Mouse (Mus musculus) midbrain, embryonic 14.5 days (tissue): ENCODE measurements around the gene Osbpl3. TPM values are rescaled to one million over a fixed set of nuclear protein-coding genes. Genes with fewer than 3 reads are reported as not detected.

Experiments used
- ATAC-seq: fragments of 200-750 bp; cut with Nextera tagmentation; 2 replicates; pipeline ENCODE4 v1.8.0; 2017; ENCODE audit warnings: moderate number of reproducible peaks, moderate library complexity; ENCODE audit not compliant: low FRiP score, low TSS enrichment
- DNase-seq: peaks from one replicate; pipeline ENCODE4 v3.0.0-alpha.2; 2015
- H3K27ac ChIP-seq: fragments of 300-500 bp; sonication (generic); replicated peaks from 2 replicates; pipeline ENCODE4 v1.5.1; 2014; ENCODE audit warnings: mild to moderate bottlenecking, low read depth, low read length, moderate library complexity
- H3K27me3 ChIP-seq: fragments of 300-500 bp; sonication (generic); 2 replicates; pipeline ENCODE4 v1.6.1; 2014; ENCODE audit warnings: low read length, control low read depth, mixed read lengths; ENCODE audit not compliant: control insufficient read depth, insufficient read depth
- H3K36me3 ChIP-seq: fragments of 300-500 bp; sonication (generic); 2 replicates; pipeline ENCODE4 v1.6.1; 2014; ENCODE audit warnings: low read length, control low read depth; ENCODE audit not compliant: control insufficient read depth, insufficient read depth
- H3K4me1 ChIP-seq: fragments of 300-500 bp; sonication (generic); 2 replicates; pipeline ENCODE4 v1.6.1; 2014; ENCODE audit warnings: mild to moderate bottlenecking, antibody characterized with exemption, low read length, control low read depth; ENCODE audit not compliant: control insufficient read depth, insufficient read depth
- H3K4me2 ChIP-seq: fragments of 300-500 bp; sonication (generic); 2 replicates; pipeline ENCODE4 v1.6.1; 2014; ENCODE audit warnings: mild to moderate bottlenecking, low read length, moderate library complexity
- H3K4me3 ChIP-seq: fragments of 300-500 bp; sonication (generic); replicated peaks from 2 replicates; pipeline ENCODE4 v1.5.1; 2014; ENCODE audit warnings: low read depth, low read length
- H3K9ac ChIP-seq: fragments of 300-500 bp; sonication (generic); replicated peaks from 2 replicates; pipeline ENCODE4 v1.6.1; 2014; ENCODE audit warnings: mild to moderate bottlenecking, low read length, moderate library complexity
- H3K9me3 ChIP-seq: fragments of 300-500 bp; sonication (generic); 2 replicates; pipeline ENCODE4 v1.6.1; 2016; ENCODE audit warnings: low read length, control low read depth, mixed read lengths; ENCODE audit not compliant: control insufficient read depth
- WGBS: fragments of 180-500 bp; shearing (Covaris S2); extraction: QIAGEN DNeasy Blood & Tissue Kit; methylation state at CpG from one replicate; pipeline ENCODE4 v1.1.7; 2014; 5-methylcytosine and 5-hydroxymethylcytosine counted together
- polyA plus RNA-seq: library from polyadenylated mRNA; unstranded; fragments of >200 nt; fragmentation: Nextera tagmentation; extraction: Ambion mirVana; gene quantifications from 2 replicates; pipeline ENCODE4 v1.2.1, GENCODE M21; 2014

Osbpl3 gene
- polyA plus RNA-seq, 1 experiment from 2014 or later = 5.5 TPM

DNA sequence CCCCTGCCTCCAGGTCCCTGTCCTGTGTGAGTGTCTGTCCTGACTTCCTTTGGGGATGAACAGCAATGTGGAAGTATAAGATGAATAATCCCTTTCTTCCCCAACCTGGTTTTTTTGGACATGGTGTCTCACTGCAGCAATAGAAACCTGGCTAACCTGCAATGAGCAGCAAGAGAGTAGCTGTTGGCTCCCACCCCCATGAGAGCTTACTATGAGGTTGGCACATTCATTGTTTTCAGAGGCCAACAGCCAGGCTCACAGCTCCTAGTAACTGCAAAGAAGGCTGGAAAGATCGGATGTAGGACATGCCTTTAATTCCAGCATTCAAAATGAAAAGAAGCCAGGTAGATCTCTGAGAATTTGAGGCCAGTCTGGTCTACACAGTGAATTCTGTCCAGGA, 182.6 kb downstream of the Osbpl3 start:
- no peak overlapping the region for H3K27ac ChIP-seq
- no peaks in the 10 kb centered on the region for H3K4me1 ChIP-seq
- WGBS = 74% methylated on average over 1 of the region's 1 CpGs
- DNase-seq = no peak
- H3K9me3 ChIP-seq = no peaks in the 10 kb centered on the region
- H3K27me3 ChIP-seq = no peaks in the 10 kb centered on the region
- no peak overlapping the region for H3K4me3 ChIP-seq
- no peak overlapping the region for H3K9ac ChIP-seq
- no peak for ATAC-seq
- no peaks in the 10 kb centered on the region for H3K36me3 ChIP-seq
- no peak overlapping the region for H3K4me2 ChIP-seq

DNA sequence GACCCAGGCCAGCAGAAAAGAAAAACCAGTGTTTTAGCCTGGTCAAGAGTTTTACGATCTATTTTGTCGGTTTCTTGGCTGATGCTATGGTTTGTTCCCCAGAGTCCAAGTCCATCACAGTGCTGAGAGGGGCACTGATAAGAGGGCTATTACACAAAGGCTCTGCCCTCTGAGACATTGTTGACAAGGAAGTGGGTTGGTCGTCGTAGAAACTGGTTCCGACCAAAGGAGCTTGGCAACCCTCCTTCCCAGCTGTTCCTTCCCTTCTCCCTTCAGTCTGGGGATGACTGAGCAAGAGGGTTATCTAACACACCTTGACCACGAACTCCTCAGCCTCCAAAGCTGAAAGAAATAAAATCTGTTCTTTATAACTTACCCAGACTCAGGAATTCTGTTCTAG, 192.3 kb downstream of the Osbpl3 start, which contains the start of gene Gsdme:
Gene Gsdme (minus strand): TSS at position 193 of the 400 bp plus-strand sequence.
- DNase-seq (no peak), ATAC-seq (no peak)
- Histone ChIP-seq H3K27me3 (no peaks in the 10 kb centered on the region), H3K4me1 (peaks cover 20% of the 10 kb centered on the region), H3K9me3 (no peaks in the 10 kb centered on the region), H3K4me2 (no peak within 1 kb of the TSS), H3K4me3 (no peak within 1 kb of the TSS), H3K9ac (no peak within 1 kb of the TSS), H3K27ac (no peak within 1 kb of the TSS), H3K36me3 (no peaks in the 10 kb centered on the region)
- 87% methylated on average over 6 of the region's 6 CpGs for WGBS

DNA sequence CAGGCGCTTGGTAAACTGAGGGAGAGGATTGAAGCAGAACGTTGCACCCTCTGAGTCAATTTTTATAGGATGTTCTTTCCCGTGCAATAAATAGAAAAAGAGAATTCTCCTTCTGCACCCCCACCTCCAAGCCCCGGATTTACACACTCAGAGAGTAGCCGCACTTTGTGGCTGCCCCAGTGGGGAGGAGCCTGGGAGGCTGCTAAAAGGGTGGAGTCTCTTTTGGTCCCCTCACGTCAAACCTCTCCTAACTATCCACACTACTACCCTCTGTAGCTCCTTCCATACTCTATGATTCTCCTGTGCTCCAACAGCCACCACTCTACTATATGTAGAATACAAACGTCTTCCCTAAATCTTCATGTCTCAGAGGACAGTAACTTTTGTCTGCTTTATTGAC, 193.7 kb downstream of the Osbpl3 start:
- Histone ChIP-seq H3K27ac (peak overlapping the region; percentile 86; the same call in 1 of the 2 replicates), H3K9ac (peak overlapping the region; percentile 82), H3K36me3 (no peaks in the 10 kb centered on the region), H3K27me3 (no peaks in the 10 kb centered on the region), H3K4me2 (peak overlapping the region; percentile 78), H3K9me3 (no peaks in the 10 kb centered on the region), H3K4me3 (peak overlapping the region; percentile 51), H3K4me1 (peaks cover 20% of the 10 kb centered on the region)
- 23% methylated on average over 7 of the region's 7 CpGs for WGBS
- ATAC-seq (no peak), DNase-seq (no peak)

DNA sequence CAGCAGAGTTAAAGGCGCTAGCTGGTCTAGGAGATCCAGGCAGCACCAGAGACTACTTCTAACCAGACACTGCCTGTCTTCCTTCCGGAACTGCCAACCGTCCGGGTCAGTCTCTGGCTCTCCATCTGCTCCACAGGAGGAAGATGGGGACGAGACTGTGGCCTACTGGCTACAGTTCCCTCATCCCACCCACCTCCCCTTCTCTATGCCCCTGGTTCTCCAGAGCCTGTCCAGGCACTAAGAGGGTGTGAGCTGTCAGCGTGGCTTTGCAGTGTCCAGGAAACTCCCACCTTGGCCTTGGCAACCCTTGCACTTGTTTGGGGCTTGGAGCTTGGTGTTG, 194.1 kb downstream of the Osbpl3 start:
- peaks cover 20% of the 10 kb centered on the region for H3K4me1 ChIP-seq
- H3K27ac ChIP-seq = peak overlapping the region; percentile 86
- H3K4me3 ChIP-seq = peak overlapping the region; percentile 51
- no peak for DNase-seq
- H3K4me2 ChIP-seq = peak overlapping the region; percentile 78
- 2% methylated on average over 6 of the region's 6 CpGs for WGBS
- H3K9ac ChIP-seq = peak overlapping the region; percentile 82
- no peaks in the 10 kb centered on the region for H3K27me3 ChIP-seq
- no peaks in the 10 kb centered on the region for H3K9me3 ChIP-seq
- H3K36me3 ChIP-seq = no peaks in the 10 kb centered on the region
- ATAC-seq = no peak

DNA sequence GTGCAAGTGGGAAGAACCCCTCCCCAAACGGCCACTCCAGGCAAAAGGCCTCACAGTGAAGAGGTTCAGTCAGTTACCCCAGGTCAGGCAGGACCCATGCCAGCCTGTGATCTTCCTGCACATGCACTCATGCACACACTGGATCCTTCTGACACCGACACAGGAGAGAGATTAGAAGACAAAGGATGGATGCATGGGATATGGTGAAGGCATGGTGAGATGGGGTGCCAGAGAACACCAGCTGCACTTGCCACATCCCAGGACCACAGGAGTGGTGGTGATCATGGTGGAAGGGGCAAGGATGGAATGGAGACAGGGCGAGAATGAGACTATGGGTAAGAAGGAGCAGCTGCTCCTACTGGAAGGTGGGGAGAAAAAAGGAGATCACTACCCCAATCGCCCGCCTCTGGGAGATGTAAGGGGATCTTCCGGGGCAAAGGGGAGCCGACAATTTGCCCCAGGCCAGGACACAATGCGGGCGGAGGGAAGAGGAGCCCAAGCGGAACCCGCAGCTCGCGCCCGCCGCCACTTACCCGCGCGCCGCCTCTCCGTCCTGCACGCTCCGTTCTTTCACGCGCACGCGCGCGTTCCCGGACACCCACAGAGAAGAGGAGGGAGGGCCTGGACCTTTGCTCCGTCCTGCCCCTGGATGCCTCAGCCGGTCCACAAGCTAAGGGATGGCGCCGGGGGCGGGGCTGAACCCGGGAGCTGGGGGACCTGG, 194.6 kb downstream of the Osbpl3 start:
- 1% methylated on average over 35 of the region's 35 CpGs for WGBS
- Histone ChIP-seq H3K4me1 (peaks cover 20% of the 10 kb centered on the region), H3K27ac (peak overlapping the region; percentile 86), H3K27me3 (no peaks in the 10 kb centered on the region), H3K36me3 (no peaks in the 10 kb centered on the region), H3K4me2 (peak overlapping the region; percentile 78), H3K9me3 (no peaks in the 10 kb centered on the region), H3K4me3 (peak overlapping the region; percentile 51), H3K9ac (peak overlapping the region; percentile 82)
- ATAC-seq (peak; percentile 90), DNase-seq (peak; percentile 93)

DNA sequence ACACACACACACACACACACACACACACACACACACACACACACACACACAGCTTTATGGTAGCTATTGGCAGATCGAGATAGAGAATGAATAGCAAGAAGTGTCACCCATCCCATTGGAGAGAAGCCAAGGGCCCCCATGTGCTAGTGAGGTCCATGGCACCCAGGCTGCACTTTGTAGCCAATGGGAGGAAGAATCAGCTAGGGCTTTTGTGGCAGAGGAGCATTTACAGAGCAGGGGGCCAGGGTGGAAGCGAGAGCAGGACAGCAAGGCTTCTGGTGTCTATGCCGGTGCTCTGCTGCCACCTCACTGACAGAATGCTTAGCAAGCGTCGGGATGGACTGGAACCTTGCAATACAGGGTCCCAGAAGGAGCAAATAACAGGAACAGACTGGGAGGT, 200.6 kb downstream of the Osbpl3 start:
- Histone ChIP-seq H3K27me3 (no peaks in the 10 kb centered on the region), H3K4me1 (peaks cover 6% of the 10 kb centered on the region), H3K4me3 (no peak overlapping the region), H3K36me3 (no peaks in the 10 kb centered on the region), H3K9ac (no peak overlapping the region), H3K27ac (no peak overlapping the region), H3K9me3 (no peaks in the 10 kb centered on the region), H3K4me2 (no peak overlapping the region)
- DNase-seq (no peak), ATAC-seq (no peak)
- WGBS = 79% methylated on average over 5 of the region's 5 CpGs

DNA sequence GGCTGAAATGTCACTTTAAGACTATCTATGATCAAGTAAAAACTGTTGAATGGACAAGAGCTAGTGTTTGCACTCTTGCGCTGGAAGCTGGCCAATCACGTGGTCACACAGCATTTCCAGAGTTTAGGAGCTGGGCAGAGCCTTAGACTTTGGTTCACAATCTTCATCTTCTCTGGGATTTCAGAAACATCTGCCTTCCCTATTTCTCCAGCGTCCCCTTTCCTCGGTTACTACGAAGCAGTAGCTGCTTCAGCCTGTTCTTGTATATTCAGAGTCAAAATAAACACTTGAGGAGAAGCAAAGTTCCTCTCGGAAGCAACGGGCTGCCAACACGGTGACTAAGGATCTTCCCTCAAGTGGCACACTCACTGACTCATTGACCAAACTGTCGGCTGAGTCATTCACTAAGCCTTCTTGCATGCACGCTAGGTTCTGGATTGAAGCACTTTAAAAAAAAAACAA, 201.2 kb downstream of the Osbpl3 start:
- Histone ChIP-seq H3K36me3 (no peaks in the 10 kb centered on the region), H3K27me3 (no peaks in the 10 kb centered on the region), H3K4me1 (no peaks in the 10 kb centered on the region), H3K9me3 (no peaks in the 10 kb centered on the region), H3K4me2 (no peak overlapping the region), H3K27ac (no peak overlapping the region), H3K9ac (no peak overlapping the region), H3K4me3 (no peak overlapping the region)
- ATAC-seq (no peak), DNase-seq (no peak)
- WGBS = 84% methylated on average over 10 of the region's 10 CpGs

DNA sequence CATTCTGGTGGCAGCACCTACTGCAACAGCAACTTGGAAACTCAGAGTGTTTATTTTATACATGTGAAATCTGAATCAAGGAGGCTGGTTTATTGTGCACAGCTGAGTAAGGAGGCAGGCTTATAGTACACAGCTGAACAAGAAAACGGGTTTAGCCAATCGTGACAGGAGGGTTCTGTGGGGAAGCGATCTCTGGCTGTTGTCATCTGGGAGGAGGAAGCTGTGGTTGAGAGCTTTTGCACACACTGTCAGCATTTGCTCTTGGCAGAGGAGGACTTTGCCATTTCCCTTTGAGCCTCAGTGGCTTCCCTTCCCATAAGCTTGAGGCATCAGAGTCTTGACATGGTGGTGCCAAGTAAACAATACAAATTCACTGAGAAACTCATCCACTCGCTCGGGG, 203.3 kb downstream of the Osbpl3 start:
- no peak for ATAC-seq

DNA sequence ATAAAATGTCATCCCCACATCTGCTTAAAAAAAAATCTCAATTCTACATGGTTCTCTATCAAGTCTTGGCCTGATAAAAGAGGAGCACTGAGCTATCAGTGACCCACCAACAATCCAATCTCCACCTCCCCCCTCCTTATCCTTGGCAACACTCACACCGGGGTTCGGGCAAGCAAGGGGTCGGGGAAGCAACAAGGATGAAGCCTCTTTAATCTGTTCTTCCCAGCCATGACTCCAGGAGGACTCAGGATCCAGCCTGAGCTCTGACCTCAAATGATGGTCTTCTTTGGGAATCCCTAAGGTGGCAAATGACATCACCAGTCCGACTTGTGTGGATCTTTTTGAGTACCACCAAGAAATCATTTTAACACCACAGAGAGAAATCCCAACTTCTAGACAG, 208.2 kb downstream of the Osbpl3 start:
- ATAC-seq (no peak), DNase-seq (no peak)
- Histone ChIP-seq H3K27me3 (no peaks in the 10 kb centered on the region), H3K9ac (no peak overlapping the region), H3K36me3 (no peaks in the 10 kb centered on the region; the same call in 1 of the 2 replicates), H3K27ac (no peak overlapping the region), H3K4me3 (no peak overlapping the region), H3K9me3 (no peaks in the 10 kb centered on the region), H3K4me2 (no peak overlapping the region), H3K4me1 (no peaks in the 10 kb centered on the region)
- WGBS = 86% methylated on average over 4 of the region's 4 CpGs

More for the DNA sequence above, 203.3 kb downstream of the Osbpl3 start:
- no peak for DNase-seq
- Histone ChIP-seq H3K9ac (no peak overlapping the region), H3K9me3 (no peaks in the 10 kb centered on the region), H3K27ac (no peak overlapping the region), H3K27me3 (no peaks in the 10 kb centered on the region), H3K4me3 (no peak overlapping the region), H3K4me2 (no peak overlapping the region), H3K36me3 (no peaks in the 10 kb centered on the region), H3K4me1 (no peaks in the 10 kb centered on the region)
- 82% methylated on average over 5 of the region's 5 CpGs for WGBS
